Mouse (Mus musculus) heart, postnatal 10 days (tissue): ENCODE data around the gene Sh3yl1. TPM values are rescaled to one million over a fixed set of nuclear protein-coding genes. Genes with fewer than 3 reads are reported as not detected.

Experiments
- DNase-seq, 2 experiments: peaks; one replicate each; pipeline ENCODE4 v3.0.0; 2021
- intact Hi-C: fragments of 180-260 bp; cut with DNase I; formaldehyde crosslinking; loops from one replicate; pipeline ENCODE4 v1.15.1; 2025
- total RNA-seq, 2 experiments: library from RNA; stranded (reverse); gene quantifications; 2 replicates each; pipeline ENCODE4 v1.2.3; 2021

Gene Sh3yl1
- 1 to 10 TPM; 2.6 to 2.8 TPM for total RNA-seq

- intact Hi-C loops, result no loop called here
These were observed at the start of gene Sh3yl1, which contains the start of gene Acp1 for GRCm38 (mm10) chr12:30911261-30912047. Gene Sh3yl1, plus strand, starts transcription at chr12:30911668. Gene Acp1, minus strand, starts transcription at chr12:30911589.

GRCm38 (mm10) chr12:30864347-30864746, 47.1 kb upstream of the Sh3yl1 start:
- intact Hi-C loops, result no loop called here
- DNase-seq, result peak; percentile 16 to 21

More at GRCm38 (mm10) chr12:30911261-30912047, at the start of gene Sh3yl1, which contains the start of gene Acp1:
- peak; percentile 97 for DNase-seq

GRCm38 (mm10) chr12:30865781-30866180, 45.7 kb upstream of the Sh3yl1 start:
- DNase-seq, result no peak
- intact Hi-C loops, result no loop called here

- intact Hi-C loops, result no loop called here
- DNase-seq, result no peak
These were observed 32.0 kb upstream of the Sh3yl1 start for GRCm38 (mm10) chr12:30879447-30879846.

GRCm38 (mm10) chr12:30883592-30883985, 27.9 kb upstream of the Sh3yl1 start:
- no peak for DNase-seq
- intact Hi-C loops, result no loop called here

- DNase-seq, result peak; percentile 14
- intact Hi-C loops, result no loop called here
These were observed 27.4 kb upstream of the Sh3yl1 start, which contains the start of gene Alkal2 for GRCm38 (mm10) chr12:30883986-30884621. Gene Alkal2, plus strand, starts transcription at chr12:30884322.

GRCm38 (mm10) chr12:30884622-30885230, 26.7 kb upstream of the Sh3yl1 start:
- no peak for DNase-seq

GRCm38 (mm10) chr12:30885891-30886290, 25.6 kb upstream of the Sh3yl1 start:
- intact Hi-C loops, result no loop called here
- DNase-seq, result peak; percentile 20 to 22

More at GRCm38 (mm10) chr12:30884622-30885230, 26.7 kb upstream of the Sh3yl1 start:
- intact Hi-C loops, result no loop called here

- intact Hi-C loops, result no loop called here
These were observed 23.5 kb upstream of the Sh3yl1 start for GRCm38 (mm10) chr12:30888003-30888402.

GRCm38 (mm10) chr12:30890067-30890466, 21.4 kb upstream of the Sh3yl1 start:
- intact Hi-C loops, result loop anchor here (1.0 to 10.0 kb wide), 3 partner anchors 117 to 845 kb away; no protein-coding TSS in a partner anchor
- peak; percentile 58 to 83 for DNase-seq

More at GRCm38 (mm10) chr12:30888003-30888402, 23.5 kb upstream of the Sh3yl1 start:
- DNase-seq, result no peak

- intact Hi-C loops, result loop anchor here (5.0 to 10.0 kb wide), 2 partner anchors 116 to 847 kb away; no protein-coding TSS in a partner anchor
- no peak for DNase-seq
These were observed 20.0 kb upstream of the Sh3yl1 start for GRCm38 (mm10) chr12:30891438-30891837.

GRCm38 (mm10) chr12:30897039-30897438, 14.4 kb upstream of the Sh3yl1 start:
- DNase-seq, result no peak
- intact Hi-C loops, result loop anchor here (10.0 kb wide), 1 partner anchor 852 kb away; no protein-coding TSS in a partner anchor

GRCm38 (mm10) chr12:30908658-30909057, 2.8 kb upstream of the Sh3yl1 start:
- intact Hi-C loops, result no loop called here
- DNase-seq, result no peak

- intact Hi-C loops, result no loop called here
These were observed 1.6 kb upstream of the Sh3yl1 start for GRCm38 (mm10) chr12:30909881-30910280.

GRCm38 (mm10) chr12:30910860-30911259, 608 bp upstream of the Sh3yl1 start:
- DNase-seq, result no peak
- intact Hi-C loops, result no loop called here

More at GRCm38 (mm10) chr12:30909881-30910280, 1.6 kb upstream of the Sh3yl1 start:
- DNase-seq, result no peak

GRCm38 (mm10) chr12:30912048-30912381, 547 bp downstream of the Sh3yl1 start:
- intact Hi-C loops, result no loop called here
- DNase-seq, result no peak

- no peak for DNase-seq
- intact Hi-C loops, result no loop called here
These were observed 1.4 kb downstream of the Sh3yl1 start for GRCm38 (mm10) chr12:30912840-30913239.

- intact Hi-C loops, result no loop called here
- no peak for DNase-seq
These were observed 10.9 kb downstream of the Sh3yl1 start for GRCm38 (mm10) chr12:30922401-30922800.

- DNase-seq, result no peak
- intact Hi-C loops, result no loop called here
These were observed 16.7 kb downstream of the Sh3yl1 start for GRCm38 (mm10) chr12:30928182-30928581.

GRCm38 (mm10) chr12:30933299-30933698, 21.8 kb downstream of the Sh3yl1 start:
- no peak for DNase-seq
- intact Hi-C loops, result no loop called here

- DNase-seq, result no peak
- intact Hi-C loops, result no loop called here
These were observed 25.4 kb downstream of the Sh3yl1 start for GRCm38 (mm10) chr12:30936899-30937298.
